ENCODE assay signal across 19 mouse cellular contexts in genomic region chr6:31268057-31268456, GRCm38 (mm10).
"Had no signal": no experiment of that assay in that cellular context is flagged by ENCODE, and none has a peak within 500 bp of the region (broad histone marks: within the 10 kb centered on the region; RNA-seq: fewer than 3 reads in every experiment).

No protein-coding gene starts in this region.

- H3K36me3 ChIP-seq: liver, embryonic 13.5 days; liver, embryonic 15.5 days; lung, embryonic 15.5 days; midbrain, embryonic 13.5 days; midbrain, embryonic 15.5 days; neural tube, embryonic 12.5 days; stomach, embryonic 15.5 days had no signal

- DNase-seq: liver, embryonic 13.5 days; liver, postnatal 0 days; lung, adult 2 months; lung, postnatal 14 days; lung, postnatal 36 days; right cerebral cortex, postnatal 14 days; thymus, adult 2 months; thymus, postnatal 25 days; thymus, postnatal 4 days had no signal

- H3K27ac ChIP-seq: liver, embryonic 13.5 days; liver, embryonic 15.5 days; lung, embryonic 15.5 days; macrophage; midbrain, embryonic 13.5 days; midbrain, embryonic 15.5 days; neural tube, embryonic 12.5 days; stomach, embryonic 15.5 days had no signal

- H3K4me3 ChIP-seq: liver, embryonic 13.5 days; liver, embryonic 15.5 days; lung, embryonic 15.5 days; megakaryocyte, embryonic 14.5 days; midbrain, embryonic 13.5 days; midbrain, embryonic 15.5 days; neural tube, embryonic 12.5 days; stomach, embryonic 15.5 days had no signal

- H3K9me3 ChIP-seq: liver, embryonic 13.5 days; liver, embryonic 15.5 days; lung, embryonic 15.5 days; megakaryocyte, embryonic 14.5 days; midbrain, embryonic 13.5 days; midbrain, embryonic 15.5 days; neural tube, embryonic 12.5 days; stomach, embryonic 15.5 days had no signal

- H3K4me2 ChIP-seq: liver, embryonic 13.5 days; liver, embryonic 15.5 days; lung, embryonic 15.5 days; midbrain, embryonic 11.5 days; midbrain, embryonic 13.5 days; midbrain, embryonic 15.5 days; neural tube, embryonic 12.5 days; stomach, embryonic 15.5 days had no signal

- H3K9ac ChIP-seq: liver, embryonic 13.5 days; liver, embryonic 15.5 days; liver, postnatal 0 days; lung, embryonic 15.5 days; midbrain, embryonic 13.5 days; midbrain, embryonic 15.5 days; neural tube, embryonic 12.5 days; stomach, embryonic 15.5 days had no signal

- H3K27me3 ChIP-seq: liver, embryonic 13.5 days; lung, embryonic 15.5 days; midbrain, embryonic 13.5 days; midbrain, embryonic 15.5 days; neural tube, embryonic 12.5 days; stomach, embryonic 15.5 days had no signal

- H3K4me1 ChIP-seq: liver, embryonic 13.5 days; liver, embryonic 15.5 days; lung, embryonic 15.5 days; midbrain, embryonic 13.5 days; midbrain, embryonic 15.5 days; neural tube, embryonic 12.5 days; stomach, embryonic 15.5 days had no signal

- ATAC-seq: liver, postnatal 0 days; lung, postnatal 0 days; midbrain, embryonic 13.5 days; midbrain, embryonic 15.5 days had no signal
